Mouse (Mus musculus) ES-CJ7 (cell line): ENCODE measurements around the gene Sema4d.

Experiments
- DNase-seq: peaks from one replicate; pipeline ENCODE4 v3.0.0; 2011; ENCODE audit warnings: low read depth, low spot score

Gene Sema4d

GRCm38 (mm10) chr13:51753802-51754444, 39.6 kb downstream of the Sema4d start:
- DNase-seq = peak; percentile 55

GRCm38 (mm10) chr13:51753168-51753465, 40.4 kb downstream of the Sema4d start:
- no peak for DNase-seq

- DNase-seq = no peak
Observed at GRCm38 (mm10) chr13:51752346-51753167, 41.0 kb downstream of the Sema4d start.

- DNase-seq = no peak
Observed at GRCm38 (mm10) chr13:51749578-51750345, 43.8 kb downstream of the Sema4d start.

- DNase-seq = no peak
Observed at GRCm38 (mm10) chr13:51748009-51748552, 45.5 kb downstream of the Sema4d start.

GRCm38 (mm10) chr13:51747069-51747468, 46.5 kb downstream of the Sema4d start:
- DNase-seq = no peak

GRCm38 (mm10) chr13:51745862-51746261, 47.7 kb downstream of the Sema4d start:
- DNase-seq = no peak

GRCm38 (mm10) chr13:51743855-51744254, 49.7 kb downstream of the Sema4d start:
- DNase-seq = no peak

GRCm38 (mm10) chr13:51742551-51743052, 50.9 kb downstream of the Sema4d start:
- no peak for DNase-seq

- no peak for DNase-seq
Observed at GRCm38 (mm10) chr13:51740776-51741175, 52.8 kb downstream of the Sema4d start.

GRCm38 (mm10) chr13:51739713-51740112, 53.8 kb downstream of the Sema4d start:
- no peak for DNase-seq

- no peak for DNase-seq
Observed at GRCm38 (mm10) chr13:51738531-51739117, 54.9 kb downstream of the Sema4d start.

- DNase-seq = no peak
Observed at GRCm38 (mm10) chr13:51737949-51738513, 55.5 kb downstream of the Sema4d start.

- DNase-seq = no peak
Observed at GRCm38 (mm10) chr13:51737033-51737948, 56.3 kb downstream of the Sema4d start.

- no peak for DNase-seq
Observed at GRCm38 (mm10) chr13:51736007-51736911, 57.3 kb downstream of the Sema4d start.

- DNase-seq = no peak
Observed at GRCm38 (mm10) chr13:51734556-51734955, 59.0 kb downstream of the Sema4d start.

GRCm38 (mm10) chr13:51732097-51732664, 61.4 kb downstream of the Sema4d start:
- peak; percentile 58 for DNase-seq

GRCm38 (mm10) chr13:51731474-51731873, 62.1 kb downstream of the Sema4d start:
- DNase-seq = no peak

GRCm38 (mm10) chr13:51729887-51730361, 63.6 kb downstream of the Sema4d start:
- DNase-seq = peak; percentile 88
